Mouse (Mus musculus) right cerebral cortex, postnatal 25 days (tissue): Measurements from ENCODE around the gene Olfr361.
"Not testable (repeated sequence)": the region's sequence is repeated elsewhere in the genome, so short reads cannot be mapped to it uniquely, and the experiment has no call there.

Experiments
- DNase-seq: peaks from one replicate; pipeline ENCODE4 v3.0.0; 2022

Gene Olfr361

DNA sequence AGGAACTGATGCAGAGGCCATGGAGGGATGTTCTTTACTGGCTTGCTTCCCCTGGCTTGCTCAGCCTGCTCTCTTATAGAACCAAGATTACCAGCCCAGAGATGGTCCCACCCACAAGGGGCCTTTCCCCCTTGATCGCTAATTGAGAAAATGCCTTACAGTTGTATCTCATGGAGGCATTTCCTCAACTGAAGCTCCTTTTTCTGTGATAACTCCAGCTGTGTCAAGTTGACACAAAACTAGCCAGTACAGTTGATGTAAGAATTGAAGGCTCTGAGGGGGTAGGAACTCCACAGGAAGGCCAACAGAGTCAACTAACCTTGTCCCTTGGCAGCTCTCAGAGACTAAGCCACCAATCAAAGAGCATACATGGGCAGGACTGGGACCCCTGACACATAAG, at the start of gene Olfr361:
TSS of gene Olfr361 (minus strand) at position 101 of the 400 bp plus-strand sequence.
- DNase-seq: not testable (repeated sequence)

- no peak for DNase-seq
These were observed 28.7 kb upstream of the Olfr361 start, which contains the start of gene Olfr362 for GRCm38 (mm10) chr2:37117810-37118209. Gene Olfr362 (minus strand): TSS chr2:37117910.

DNA sequence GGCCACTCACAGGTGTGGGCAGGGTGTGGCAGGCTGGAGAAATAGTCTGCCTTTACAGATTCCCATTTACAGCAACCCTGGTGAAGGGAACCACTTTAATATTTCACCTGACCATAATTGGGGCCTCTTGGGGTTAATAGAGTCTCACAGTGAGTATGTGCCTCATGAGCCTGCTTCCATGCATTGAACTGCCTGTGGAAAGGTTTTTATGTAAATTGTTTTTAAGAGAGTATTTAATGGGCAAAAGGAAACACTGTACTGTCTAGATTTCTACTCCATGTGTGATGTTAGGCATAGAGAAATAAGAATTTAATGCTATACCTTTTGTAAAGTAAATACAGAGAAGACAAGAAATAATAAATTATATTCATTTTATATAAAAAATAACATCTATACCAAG, 23.6 kb downstream of the Olfr361 start, which contains the start of gene Olfr360:
TSS of gene Olfr360 (plus strand) at position 301 of the 400 bp plus-strand sequence.
- no peak for DNase-seq
